Mouse (Mus musculus): ENCODE results near the gene Mgea5.
"Not testable (repeated sequence)": the region's sequence is repeated elsewhere in the genome, so short reads cannot be mapped to it uniquely, and the experiment has no call there.

Mgea5 gene

DNA sequence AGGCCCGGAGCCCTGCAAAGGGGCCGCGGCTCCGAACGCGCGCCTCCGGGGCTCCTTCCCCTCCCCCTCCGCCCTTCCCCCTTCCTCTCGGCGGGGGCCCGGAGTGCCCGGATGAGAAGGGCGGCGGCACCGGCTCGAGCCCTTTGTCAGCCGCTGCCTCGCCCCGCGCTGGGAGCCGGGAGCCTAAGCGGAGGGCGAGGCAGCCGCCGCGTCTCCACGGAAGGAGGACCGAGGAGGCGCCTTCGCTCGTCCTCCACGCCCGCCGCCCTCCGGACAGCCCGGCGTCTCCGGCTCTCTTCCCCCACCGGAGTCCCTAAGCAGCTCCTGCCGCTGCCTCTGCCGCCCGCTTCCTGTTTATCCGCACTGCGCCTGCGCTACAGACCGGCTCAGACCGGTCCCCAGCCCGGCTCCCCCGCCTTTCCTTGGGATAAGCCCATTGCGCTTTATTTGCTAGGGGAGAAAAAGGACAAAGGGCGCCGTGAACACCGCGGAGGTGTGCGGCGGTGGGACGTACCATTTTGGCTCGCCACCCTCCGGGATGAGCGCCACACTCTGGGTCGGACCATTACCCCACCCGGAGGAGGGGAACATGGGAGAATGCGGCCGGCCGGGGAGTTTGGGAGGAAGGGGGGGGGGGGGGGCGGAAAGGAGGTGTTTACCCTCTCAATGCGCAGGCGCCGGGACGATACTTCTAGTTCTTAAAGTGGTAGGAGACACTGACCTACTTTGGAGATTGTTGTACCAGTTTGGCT, at the start of gene Mgea5:
Gene Mgea5 (minus strand): TSS at position 657 of the 752 bp plus-strand sequence.
- peak; percentile 100 for DNase-seq (ENCODE audit: low read depth, low spot score)

DNA sequence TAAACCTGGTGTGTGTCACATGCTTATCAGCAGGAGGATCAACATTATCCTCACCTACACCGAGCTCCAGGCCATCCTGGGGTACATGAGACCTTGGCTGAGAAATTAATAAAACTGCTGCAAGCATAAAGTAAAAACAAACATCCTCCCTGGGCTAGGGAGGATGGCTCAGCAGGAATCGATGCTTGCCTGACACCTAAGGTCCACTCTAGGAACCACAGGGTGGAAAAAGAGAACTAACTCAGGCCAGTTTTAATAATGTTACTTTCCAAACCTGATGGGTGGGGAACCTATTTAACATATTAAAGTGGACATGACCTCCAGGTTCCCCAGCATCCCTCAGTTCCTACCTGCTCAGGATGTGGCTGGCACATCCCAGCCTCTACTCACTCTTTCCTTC, 47.0 kb upstream of the Mgea5 start:
- no peak for DNase-seq (ENCODE audit: low read depth, low spot score)

- no peak for DNase-seq (ENCODE audit: low read depth, low spot score)
Measured at GRCm38 (mm10) chr19:45827736-45828135, 44.1 kb upstream of the Mgea5 start.

DNA sequence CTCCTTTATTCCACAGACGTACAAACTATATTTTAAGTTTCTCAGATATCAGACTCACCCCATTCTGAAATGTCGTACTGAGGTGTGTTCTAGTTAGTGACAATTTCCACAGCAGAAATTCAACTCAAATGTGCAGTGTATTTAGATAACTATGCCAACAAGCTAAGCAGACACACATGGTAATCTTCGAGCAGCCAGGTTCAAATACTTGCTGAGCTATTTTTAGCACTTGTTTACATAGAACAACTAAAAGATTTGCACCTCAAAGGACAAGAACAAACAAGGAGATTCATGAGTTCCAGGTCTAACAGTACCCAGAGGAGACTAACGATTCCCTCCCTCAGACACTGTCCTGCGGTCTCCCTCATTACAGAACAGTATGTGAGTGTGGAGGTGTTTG, 43.5 kb upstream of the Mgea5 start:
- no peak for DNase-seq (ENCODE audit: low read depth, low spot score)

GRCm38 (mm10) chr19:45826146-45826545, 42.5 kb upstream of the Mgea5 start:
- no peak for DNase-seq (ENCODE audit: low read depth, low spot score)

GRCm38 (mm10) chr19:45821832-45822231, 38.2 kb upstream of the Mgea5 start:
- no peak for DNase-seq (ENCODE audit: low read depth, low spot score)

- no peak for DNase-seq (ENCODE audit: low read depth, low spot score)
Measured at GRCm38 (mm10) chr19:45817816-45818490, 34.3 kb upstream of the Mgea5 start.

- no peak for DNase-seq (ENCODE audit: low read depth, low spot score)
Measured at GRCm38 (mm10) chr19:45816727-45817126, 33.1 kb upstream of the Mgea5 start.

DNA sequence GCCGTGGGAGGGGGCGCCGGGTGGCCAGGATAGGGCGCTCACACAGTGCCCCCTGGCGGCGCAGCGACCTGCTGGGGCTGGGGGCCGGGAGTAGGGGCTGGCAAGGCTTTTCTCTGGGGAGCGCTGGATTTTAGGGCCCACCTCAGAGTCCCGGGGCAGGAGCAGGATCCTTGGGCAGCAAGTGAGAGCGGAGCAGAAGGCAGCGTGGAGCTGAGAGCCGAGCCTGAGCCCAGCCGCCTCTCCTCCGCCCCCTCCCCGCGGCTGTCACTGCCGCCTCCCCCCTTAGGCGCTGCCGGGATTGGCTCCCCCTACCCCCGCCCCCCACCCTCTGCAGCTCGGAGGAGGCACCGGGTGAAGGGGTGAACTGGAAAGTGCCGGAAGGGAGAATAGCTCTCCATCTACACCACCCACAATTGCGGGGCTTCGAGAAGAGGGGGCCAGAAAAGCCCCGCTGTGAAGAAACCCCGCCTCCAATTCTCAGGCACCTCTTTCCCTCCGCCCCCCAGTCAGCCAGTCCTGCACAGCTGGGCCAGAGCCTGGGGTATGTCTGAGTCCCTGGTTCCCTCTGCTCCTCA, 32.3 kb upstream of the Mgea5 start, which contains the start of gene Kcnip2:
Gene Kcnip2 (minus strand): TSS at position 231 of the 575 bp plus-strand sequence.
- DNase-seq (ENCODE audit: low read depth, low spot score) = peak; percentile 37

DNA sequence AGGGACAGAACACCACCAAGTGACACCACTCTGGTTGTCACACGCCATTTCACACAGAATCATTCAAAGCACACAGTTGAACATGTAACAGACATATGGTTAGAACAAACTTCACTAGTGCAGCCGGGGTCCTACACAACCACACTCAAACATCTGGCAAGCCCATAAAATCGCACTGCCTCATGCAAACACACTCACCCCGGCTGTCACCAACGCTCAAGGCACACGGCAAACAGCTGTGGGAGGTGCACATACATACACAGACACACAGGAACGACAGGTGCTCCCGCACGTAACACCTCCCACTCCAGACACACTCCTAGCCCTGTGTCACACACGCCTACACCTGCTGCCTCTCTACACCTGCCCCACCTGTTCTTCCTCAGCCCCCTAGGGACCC, 31.5 kb upstream of the Mgea5 start:
- DNase-seq (ENCODE audit: low read depth, low spot score) = no peak

- DNase-seq (ENCODE audit: low read depth, low spot score) = no peak
Measured at GRCm38 (mm10) chr19:45813801-45814200, 30.2 kb upstream of the Mgea5 start.

- DNase-seq (ENCODE audit: low read depth, low spot score) = peak; percentile 78
Measured at GRCm38 (mm10) chr19:45813263-45813662, 29.6 kb upstream of the Mgea5 start.

GRCm38 (mm10) chr19:45812673-45813252, 29.1 kb upstream of the Mgea5 start:
- DNase-seq (ENCODE audit: low read depth, low spot score) = no peak

- peak; percentile 70 for DNase-seq (ENCODE audit: low read depth, low spot score)
Measured at GRCm38 (mm10) chr19:45812115-45812514, 28.5 kb upstream of the Mgea5 start.

DNA sequence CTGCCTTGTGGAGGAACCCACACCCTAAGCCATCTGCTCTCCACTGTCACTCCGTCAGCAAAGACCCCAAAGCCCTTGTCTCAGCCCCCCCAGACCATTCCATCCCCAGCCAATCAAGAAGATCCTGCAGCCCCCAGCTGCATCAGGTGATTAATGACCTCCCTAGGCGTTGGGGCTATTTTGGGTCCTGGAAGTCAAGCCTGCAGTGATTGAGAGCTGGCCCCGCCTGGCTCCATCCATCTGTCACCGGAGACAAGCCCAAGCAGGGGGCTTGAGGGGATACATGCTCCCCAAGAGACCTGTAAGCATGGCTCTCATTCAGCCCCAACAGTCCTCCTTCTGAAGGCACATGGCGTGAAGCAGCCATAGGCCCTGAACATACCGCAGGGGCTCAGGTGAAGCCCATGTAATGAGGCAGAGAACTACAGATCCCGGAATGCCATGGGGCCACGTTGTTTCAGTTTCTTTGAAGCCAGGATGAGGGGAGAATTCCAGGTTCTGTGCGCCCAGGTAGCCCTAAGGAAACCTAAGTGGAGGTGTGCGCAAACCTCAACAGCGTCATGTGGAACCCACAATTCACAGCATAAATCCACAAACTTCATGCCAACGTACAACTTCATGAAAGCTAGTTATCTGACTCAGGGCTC, 27.5 kb upstream of the Mgea5 start:
- no peak for DNase-seq (ENCODE audit: low read depth, low spot score)

- DNase-seq (ENCODE audit: low read depth, low spot score) = peak; percentile 58
Measured at GRCm38 (mm10) chr19:45807732-45808131, 24.1 kb upstream of the Mgea5 start.

GRCm38 (mm10) chr19:45805817-45806216, 22.2 kb upstream of the Mgea5 start:
- DNase-seq (ENCODE audit: low read depth, low spot score) = not testable (repeated sequence)

DNA sequence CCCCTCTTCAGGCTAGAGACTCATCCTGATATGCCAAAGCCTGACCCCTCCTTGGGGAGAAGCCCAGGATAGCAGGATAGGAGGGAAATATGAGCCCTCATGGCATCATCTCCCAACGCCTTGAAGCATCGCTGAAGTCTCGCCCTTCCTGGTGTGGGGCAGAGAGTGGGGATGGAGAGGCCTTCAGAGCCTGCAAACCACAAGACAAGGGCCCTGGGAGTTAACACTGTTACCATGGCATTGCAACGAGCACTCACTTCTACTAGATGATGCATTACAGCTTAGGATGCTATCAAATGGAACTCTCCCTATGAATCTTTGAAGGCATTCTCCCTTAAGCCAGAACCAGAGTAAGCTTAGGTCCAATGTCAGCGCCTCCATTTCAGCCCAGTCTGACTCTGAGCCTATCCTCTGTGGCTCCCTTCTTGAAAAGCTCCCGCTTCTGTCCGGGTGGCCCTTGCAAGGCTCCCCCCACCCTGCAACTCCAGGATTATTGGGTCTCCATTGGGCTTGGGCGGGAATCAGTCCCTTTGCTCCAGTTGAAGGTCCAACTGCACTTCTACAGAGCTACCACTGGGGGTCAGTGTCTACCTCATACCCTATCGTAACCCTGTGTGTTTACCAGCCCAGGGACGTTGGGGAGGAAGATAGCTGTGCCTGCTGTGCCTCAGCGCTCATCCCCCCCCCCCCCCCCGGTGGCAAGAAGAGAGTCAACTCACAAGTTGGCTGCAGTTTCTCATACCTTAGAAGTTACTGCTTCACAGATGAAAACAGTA, 21.1 kb upstream of the Mgea5 start:
- DNase-seq (ENCODE audit: low read depth, low spot score) = peak; percentile 76

- no peak for DNase-seq (ENCODE audit: low read depth, low spot score)
Measured at GRCm38 (mm10) chr19:45803408-45803807, 19.8 kb upstream of the Mgea5 start.

GRCm38 (mm10) chr19:45802702-45803101, 19.1 kb upstream of the Mgea5 start:
- no peak for DNase-seq (ENCODE audit: low read depth, low spot score)

DNA sequence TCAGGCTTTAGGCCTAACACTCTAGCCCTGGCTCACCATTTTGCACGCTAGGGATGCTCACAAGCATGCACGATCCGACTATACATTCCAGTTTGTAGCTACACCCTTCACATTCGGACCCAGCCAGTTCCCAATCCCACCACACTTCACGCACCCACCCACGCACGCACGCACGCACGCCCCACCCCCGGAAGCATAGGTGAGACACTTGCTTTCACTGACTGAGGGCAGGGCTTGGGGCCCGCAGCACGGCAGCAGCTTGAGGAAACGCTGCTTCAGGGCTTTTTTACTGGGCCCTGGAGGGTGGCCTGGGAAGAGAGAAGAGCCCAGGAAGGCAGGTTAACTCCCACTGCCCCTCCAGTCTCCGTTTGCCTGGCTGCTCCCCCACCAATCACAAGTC, 13.2 kb upstream of the Mgea5 start:
- peak; percentile 75 for DNase-seq (ENCODE audit: low read depth, low spot score)
